Mouse (Mus musculus): ENCODE measurements around the gene Dab2.

Gene Dab2

DNA sequence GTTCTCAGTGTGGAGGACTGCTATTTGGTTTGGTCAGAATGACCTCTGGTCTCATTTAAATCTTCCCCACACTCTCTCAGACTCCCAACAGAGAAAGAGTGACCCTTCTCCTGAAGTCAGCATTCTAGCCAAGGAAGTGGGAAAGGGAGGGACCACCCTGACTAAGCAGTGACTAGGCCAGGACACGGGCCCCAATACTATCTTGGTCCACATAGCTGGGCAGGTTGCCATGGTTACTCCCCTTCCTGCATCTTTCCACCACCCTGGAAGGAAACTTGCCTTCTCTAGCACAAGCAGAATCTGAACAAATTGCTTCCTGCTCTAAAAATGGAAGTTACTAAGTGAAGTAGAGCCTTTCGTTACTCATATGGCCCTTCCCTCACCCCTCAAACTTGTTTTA, 91.1 kb downstream of the Dab2 start:
- no peak for DNase-seq (ENCODE audit: low read depth in 1 of 2, low spot score in 2 of 2)

DNA sequence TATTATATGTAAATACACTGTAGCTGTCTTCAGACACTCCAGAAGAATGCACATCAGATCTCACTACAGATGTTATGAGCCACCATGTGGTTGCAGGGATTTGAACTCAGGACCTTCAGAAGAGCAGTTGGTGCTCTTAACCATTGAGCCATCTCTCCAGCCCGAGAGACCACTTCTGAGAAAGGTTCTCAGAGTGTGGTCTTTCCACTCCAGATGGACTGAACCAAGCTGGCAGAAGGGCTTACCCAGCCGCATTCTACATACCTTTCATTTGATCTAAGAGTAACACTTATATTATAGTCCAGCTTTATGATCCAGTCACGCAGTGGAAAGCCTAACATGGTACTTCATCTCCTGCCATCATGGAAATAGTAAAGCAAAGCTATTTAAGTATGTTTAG, 92.3 kb downstream of the Dab2 start:
- no peak for DNase-seq (ENCODE audit: low read depth in 1 of 2, low spot score in 2 of 2)

DNA sequence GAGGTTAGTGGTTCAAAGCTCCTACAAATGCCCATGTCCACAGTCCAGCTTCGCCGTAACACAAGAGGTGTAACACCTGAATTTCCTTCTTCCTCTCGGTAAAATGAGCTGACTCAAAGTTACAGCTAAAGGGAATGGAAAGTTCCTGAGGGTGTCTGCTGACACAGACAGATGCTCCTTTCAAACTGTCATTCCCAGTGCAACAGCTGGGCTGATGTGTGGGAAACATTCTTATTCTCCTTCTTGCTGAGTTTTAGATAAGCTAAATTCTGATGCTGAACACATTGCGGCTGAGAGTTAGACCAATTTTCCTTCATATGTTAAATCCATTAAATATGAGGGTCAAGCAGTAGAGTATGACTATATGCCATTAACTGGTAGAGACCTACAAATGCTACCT, 94.0 kb downstream of the Dab2 start:
- no peak for DNase-seq (ENCODE audit: low read depth in 1 of 2, low spot score in 2 of 2)

DNA sequence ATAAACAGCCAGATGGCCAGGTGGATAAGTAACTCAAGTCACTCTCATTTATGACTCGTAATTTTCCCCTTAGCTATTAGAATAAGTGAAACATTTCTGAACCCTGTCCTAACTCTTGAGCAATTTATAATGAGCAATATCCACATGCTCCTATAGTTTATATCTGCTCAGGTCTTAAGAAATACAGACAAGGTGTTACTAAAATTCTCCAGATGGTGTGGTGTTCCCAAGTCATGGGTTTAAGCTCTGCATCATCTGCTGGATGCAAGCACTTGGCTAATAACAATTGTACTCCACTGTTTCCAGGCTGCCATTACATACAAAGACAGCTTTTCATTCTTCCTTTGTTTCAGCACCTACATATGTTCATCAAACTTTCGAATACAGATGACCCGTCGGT, 98.6 kb downstream of the Dab2 start:
- DNase-seq (ENCODE audit: low read depth in 1 of 2, low spot score in 2 of 2) = no peak

DNA sequence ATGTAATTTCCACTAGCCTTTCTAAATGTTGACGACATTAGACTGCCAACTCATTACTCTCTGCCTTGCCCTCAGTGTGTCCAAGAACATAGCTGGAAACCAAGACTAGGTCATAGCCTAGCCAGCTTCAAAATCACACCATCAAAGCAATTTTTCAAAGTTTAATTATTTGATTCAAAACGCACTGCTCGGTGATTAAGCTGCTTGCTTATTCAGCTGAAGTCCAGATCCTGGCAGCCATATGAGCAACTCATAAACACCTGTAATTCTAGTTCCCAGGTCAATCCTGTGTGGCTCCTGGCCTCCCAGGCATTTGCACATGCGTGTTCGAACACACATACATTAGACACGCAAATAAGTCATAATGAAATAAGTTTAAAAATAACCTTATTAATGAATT, 99.3 kb downstream of the Dab2 start:
- no peak for DNase-seq (ENCODE audit: low read depth in 1 of 2, low spot score in 2 of 2)

DNA sequence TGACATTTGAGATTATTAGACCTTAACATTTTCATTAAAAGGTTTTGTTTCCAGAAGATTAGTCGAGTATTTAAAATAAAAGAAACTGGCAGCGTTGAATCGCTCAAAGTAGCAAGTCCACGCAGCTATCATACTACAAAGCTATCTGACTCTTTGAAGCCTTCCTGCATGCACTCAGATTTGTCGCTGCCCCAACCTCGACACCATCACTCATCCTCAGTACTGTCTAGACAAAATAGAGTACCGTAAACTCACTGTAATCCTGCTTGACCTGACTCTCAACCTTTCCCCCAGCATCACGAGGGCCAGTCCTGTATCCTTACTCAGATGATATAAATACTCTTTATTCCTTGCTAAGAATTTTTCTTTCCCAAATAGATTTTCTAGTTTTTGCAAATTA, 100.5 kb downstream of the Dab2 start:
- DNase-seq (ENCODE audit: low read depth in 1 of 2, low spot score in 2 of 2) = no peak

DNA sequence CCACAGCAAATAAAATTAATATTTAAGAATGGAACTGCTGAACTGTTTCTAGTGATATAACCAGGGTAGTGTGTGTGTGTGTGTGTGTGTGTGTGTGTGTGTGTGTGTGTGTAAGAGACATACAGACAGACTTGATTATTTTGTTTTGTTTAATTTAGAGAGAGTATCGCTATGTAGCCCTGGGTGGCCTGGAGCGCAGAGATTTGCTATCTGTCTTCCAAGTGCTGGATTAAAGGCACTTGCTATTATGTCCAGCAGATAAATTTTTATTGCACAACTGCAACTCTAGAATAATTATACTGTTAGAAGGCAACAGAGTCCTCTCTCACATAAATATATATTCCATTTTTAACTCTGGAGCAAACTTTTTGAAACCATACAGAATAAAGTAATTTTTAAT, 102.8 kb downstream of the Dab2 start:
- no peak for DNase-seq (ENCODE audit: low read depth in 1 of 2, low spot score in 2 of 2)

DNA sequence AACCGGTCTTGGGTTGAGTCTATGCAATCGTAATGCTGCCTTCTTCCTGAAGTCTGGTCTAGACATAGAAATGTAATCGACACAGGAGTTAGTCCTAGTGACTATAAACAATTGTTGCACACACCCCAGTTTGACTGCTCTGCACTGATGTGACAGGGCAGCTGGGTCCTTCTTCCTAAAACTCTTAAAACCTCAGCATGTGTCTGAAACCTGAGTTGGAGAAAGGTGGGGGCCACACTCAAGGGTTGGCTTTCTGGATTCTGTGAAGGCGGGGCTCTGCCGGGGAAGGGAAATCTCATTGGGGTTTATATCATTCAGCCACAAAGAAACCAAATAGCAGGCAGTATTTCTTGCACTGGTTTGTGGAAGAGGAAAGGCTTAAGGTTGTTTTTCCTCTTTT, 104.6 kb downstream of the Dab2 start:
- DNase-seq (ENCODE audit: low read depth in 1 of 2, low spot score in 2 of 2) = no peak

DNA sequence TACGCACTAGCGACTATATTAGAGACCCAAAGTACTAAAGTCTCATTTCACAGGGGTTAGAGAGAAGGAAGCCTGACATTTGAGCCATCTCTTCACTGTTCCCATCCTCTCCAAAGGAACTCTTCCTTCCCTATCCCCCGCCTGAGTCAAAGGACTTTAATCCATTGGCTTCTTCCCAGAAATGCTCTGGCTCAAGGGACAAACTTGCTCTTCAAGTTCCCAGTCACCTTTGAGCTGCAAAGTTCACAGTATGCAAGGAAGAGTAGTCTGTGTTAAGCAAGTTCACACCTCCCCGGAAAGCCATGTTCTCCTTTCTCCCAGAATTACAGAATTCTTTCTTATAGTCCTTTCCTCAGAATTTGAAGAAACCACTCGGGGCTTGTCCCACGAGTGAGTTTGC, 107.2 kb downstream of the Dab2 start:
- DNase-seq (ENCODE audit: low read depth in 1 of 2, low spot score in 2 of 2) = no peak

DNA sequence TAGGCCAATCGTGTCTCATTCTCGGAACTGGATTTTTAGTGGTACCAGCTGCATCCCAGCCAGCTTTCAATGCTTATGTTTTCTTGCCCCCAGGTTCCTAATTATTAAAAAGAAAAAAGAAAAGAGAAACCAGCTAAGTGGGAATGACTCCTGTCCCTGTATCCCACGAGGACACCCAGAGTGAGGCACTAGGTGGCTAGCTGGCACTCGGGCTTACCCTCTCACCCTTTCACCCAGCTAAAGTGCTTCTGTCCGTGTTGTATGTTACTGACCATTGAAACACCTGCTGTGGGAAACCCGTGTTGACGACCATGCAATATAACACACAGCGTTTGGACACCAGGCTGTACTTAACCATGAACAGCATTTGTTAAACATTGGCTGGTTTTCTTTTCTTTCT, 109.4 kb downstream of the Dab2 start:
- DNase-seq (ENCODE audit: low read depth in 1 of 2, low spot score in 2 of 2) = no peak

DNA sequence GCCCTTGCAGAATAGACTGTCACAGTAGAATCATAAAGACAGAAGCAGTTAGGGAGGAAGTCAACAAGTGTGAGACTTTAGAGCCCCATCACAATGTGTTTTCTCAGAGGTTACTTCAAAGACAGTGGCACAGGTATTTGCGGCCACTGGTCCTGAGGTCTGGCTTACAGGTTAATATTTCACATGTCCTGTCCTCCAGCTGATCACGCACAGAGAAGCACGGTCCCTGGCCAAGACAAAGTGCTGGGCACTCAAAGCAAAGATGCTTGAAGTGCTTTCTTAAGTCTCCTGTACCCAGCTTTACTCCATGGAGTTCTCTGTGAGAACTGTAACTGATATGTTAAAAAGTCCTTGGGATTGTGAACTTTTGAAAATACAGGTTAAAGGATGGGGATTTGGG, 110.6 kb downstream of the Dab2 start:
- no peak for DNase-seq (ENCODE audit: low read depth in 1 of 2, low spot score in 2 of 2)

DNA sequence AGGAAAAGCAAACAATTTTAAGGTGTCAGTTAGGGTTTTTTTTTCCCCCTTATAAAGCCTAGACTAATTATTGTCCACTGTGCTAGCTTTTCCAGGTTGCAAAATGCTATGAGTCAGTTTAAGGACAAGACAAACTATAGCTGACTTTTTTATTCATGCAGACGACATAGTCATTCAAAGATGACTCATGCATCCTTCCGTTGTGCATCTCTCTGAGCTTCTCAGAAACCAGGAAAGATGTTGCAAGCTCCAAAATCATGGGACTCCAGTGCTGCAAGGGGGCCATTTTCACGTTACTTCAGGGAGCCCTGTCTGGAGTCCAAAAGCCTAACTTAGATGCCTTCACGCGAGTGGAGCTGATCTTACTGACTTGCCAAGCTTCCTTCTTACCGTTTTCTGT, 111.7 kb downstream of the Dab2 start:
- peak in 1 of 2 experiments; percentile 45 for DNase-seq (ENCODE audit: low read depth in 1 of 2, low spot score in 2 of 2)

DNA sequence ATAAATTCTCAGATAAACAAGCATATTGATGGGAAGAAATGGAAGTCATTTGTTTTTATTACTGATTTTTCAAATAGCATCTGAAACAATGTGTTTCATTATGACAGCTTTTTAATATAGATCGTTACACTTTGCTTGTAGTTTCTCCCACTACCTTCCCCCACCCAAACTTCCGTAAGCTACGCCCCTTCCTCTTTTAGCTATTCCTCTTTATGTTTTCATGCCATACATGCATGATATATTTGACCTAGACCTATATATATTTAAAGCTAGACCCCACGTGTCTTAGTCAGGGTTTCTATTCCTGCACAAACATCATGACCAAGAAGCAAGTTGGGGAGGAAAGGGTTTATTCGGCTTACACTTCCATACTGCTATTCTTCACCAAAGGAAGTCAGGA, 115.7 kb downstream of the Dab2 start:
- DNase-seq (ENCODE audit: low read depth in 1 of 2, low spot score in 2 of 2) = no peak

DNA sequence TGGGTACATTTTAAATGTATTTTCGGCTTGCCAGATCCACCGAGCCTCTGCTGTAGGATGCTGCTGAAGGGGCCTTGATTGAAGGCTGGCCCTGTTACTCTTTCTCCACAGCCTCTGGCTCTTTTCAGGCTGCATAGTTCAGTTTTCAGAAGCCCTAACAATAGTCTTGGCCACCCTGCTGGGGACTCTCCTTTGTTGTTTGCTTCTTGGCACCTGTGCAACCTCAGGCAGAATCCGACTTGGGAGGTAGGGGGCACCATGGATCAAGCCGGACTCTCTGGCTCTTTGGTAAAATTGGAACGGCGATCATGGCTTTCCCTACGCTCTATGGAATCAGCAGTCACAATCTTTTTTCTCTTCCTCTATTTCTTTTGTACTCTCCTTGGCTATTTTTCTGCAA, 132.2 kb downstream of the Dab2 start:
- no peak for DNase-seq (ENCODE audit: low read depth in 1 of 2, low spot score in 2 of 2)

DNA sequence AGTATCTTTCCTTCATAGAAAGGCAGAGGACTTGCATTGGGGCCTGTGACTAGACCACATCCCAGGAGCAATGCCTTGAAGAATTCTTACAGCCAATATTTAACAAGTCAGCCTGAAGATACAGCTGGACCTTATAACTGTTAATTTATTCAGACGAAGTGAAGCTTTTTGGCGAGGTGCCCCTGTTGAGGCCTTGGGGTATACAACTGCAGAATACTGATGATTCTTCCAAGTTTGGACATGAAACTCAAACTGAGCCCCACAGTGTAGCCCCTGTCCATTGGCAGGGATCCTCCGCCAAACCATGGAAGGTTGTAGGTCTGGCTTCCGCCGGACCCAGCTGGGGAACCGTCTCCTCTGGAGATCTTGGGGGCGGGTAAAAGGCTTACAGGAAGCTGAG, 132.8 kb downstream of the Dab2 start:
- DNase-seq (ENCODE audit: low read depth in 1 of 2, low spot score in 2 of 2) = no peak

DNA sequence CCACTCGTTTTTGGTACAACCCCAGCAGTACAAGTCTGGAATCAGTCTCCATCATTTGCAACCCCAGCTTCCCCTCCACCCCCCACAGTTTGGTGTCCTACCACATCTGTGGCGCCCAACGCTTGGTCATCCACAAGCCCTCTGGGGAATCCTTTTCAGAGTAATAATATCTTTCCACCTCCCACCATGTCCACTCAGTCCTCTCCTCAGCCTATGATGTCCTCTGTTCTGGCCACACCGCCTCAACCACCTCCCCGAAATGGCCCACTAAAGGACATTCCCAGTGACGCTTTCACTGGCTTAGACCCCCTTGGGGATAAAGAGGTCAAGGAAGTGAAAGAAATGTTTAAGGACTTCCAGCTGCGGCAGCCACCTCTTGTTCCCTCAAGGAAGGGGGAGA, 135.7 kb downstream of the Dab2 start:
- no peak for DNase-seq (ENCODE audit: low read depth in 1 of 2, low spot score in 2 of 2)

DNA sequence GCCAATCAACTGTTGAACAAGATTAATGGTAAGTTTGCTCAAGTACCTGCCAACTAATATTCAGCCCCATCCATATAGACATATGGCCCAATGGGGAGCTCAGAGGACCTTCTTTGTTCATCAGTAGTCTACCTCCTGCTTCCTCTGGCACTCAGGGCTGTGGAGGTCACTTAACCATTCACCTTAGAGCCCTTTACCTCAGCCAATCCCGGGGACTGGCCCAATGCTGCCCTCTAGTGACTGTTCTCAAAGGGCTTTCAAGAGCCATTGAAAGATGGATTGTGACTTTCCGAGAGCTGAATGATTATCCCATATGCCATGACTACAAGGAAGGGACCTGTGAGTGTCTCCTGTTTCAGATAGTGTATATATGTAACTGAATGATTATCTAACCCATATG, 136.2 kb downstream of the Dab2 start:
- no peak for DNase-seq (ENCODE audit: low read depth in 1 of 2, low spot score in 2 of 2)

DNA sequence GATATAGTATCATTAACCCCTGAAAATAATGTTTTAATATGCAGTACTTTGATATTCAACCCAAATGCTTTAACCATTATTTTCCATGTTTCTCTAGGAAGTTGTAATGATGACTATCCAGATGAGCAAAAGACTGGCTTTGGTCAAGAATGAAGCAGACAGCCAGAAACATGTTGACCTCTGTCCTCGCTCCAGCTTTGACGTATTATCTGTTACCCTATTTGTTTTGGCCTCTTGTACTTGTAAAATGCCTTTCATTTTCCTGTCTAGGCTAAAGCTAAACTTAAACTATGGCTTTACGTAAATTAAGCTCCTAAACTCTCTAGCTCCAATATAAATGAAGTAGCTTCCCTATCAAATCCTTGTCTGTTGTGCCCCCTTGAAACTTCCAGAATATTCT, 139.1 kb downstream of the Dab2 start:
- no peak for DNase-seq (ENCODE audit: low read depth in 1 of 2, low spot score in 2 of 2)

DNA sequence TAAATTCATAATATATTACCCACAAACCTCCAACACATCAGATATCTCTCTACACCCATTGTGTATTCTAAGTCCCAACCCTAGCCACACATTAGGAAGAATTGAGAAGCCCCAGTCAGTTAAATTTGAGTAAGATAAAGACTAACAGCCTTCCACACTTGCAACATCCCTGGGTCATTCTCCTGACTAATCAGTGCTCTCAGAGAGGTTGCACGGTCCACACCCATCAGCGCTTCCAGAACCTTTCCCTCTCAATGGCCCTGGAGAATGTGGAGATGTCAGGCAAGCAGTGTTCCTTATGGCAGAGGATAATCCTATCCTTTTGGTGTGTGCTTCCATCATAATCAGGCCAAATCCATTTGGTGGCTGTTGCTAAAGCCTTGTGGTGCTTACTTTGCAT, 144.9 kb downstream of the Dab2 start:
- DNase-seq (ENCODE audit: low read depth in 1 of 2, low spot score in 2 of 2) = no peak

DNA sequence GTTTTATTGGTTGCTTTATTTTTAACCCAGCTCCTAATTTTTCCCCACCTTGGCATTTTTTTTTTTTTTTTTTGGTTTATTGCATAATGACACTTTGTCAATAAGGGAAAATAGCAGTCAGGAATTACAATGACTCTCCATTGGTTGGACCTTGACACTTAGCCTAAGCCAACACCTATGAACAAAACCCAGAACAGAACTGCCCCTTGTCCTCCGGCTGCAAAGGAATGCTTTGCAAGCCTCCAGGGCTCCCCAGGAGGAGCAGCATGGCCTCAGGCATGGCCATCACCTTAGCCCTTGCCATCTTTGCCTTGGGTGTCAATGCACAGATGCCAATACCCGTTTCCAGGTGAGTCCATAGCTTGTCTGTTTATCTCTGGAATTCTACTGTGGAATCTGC, 145.5 kb downstream of the Dab2 start, which contains the start of gene C9:
C9 (plus strand) TSS at position 193 of the 400 bp plus-strand sequence.
- no peak for DNase-seq (ENCODE audit: low read depth in 1 of 2, low spot score in 2 of 2)

DNA sequence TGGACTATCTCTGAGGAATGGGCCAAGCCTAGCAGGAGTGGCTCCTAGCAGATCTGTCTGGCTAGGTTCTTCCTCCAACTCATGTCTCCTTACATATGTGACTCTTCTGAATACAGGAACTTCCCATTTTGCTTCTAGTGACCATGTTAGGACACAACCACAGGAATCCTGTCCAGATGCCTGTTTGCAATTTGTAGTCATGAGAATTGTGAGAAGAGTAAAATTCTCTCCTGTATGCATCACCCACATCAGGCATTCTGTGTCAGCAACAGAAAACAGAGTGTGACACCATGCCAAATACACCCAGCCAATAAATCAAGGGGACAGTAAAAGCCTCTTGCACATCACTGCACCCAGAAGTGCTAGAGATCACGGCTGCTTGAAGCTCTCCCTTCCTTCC, 146.6 kb downstream of the Dab2 start:
- DNase-seq (ENCODE audit: low read depth in 1 of 2, low spot score in 2 of 2) = no peak

DNA sequence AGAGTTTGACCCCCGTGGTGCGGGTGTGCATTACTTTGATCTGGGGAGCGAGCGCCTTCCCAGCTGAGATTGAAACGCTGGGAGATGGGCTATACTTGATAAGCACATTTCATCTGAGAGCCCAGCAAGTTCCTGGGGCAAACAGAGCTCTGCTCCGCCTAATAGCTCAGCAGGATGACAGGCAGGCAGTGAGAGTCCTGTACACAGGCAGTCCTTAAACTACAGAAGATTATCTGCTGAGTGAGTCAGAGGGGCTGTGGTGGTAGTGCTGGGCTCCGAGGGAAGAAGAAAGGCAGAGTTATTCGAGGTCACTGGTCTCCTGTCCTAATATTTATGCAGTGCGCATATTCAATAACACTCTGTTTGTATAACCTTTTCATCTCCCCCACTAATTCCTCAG, 149.3 kb downstream of the Dab2 start:
- DNase-seq (ENCODE audit: low read depth in 1 of 2, low spot score in 2 of 2) = no peak

DNA sequence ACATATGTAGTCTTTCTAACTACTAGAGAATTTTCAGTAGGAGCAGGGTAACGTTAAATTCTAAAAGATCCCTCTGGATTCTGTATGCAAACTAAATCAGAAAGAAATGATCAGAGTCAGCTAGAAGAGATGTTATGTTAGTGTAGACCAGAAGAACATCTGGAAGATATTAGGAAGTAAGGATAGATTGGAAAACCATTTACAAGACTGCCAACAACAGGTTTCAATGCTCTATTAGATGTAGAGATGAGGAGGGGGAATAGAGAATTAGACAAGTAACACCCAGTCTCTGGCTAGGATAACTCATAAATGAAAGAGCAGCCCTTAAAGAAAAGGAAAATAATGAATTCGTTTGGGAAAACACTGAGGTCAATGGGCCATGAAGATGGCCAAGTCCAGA, 154.9 kb downstream of the Dab2 start:
- DNase-seq (ENCODE audit: low read depth in 1 of 2, low spot score in 2 of 2) = no peak

DNA sequence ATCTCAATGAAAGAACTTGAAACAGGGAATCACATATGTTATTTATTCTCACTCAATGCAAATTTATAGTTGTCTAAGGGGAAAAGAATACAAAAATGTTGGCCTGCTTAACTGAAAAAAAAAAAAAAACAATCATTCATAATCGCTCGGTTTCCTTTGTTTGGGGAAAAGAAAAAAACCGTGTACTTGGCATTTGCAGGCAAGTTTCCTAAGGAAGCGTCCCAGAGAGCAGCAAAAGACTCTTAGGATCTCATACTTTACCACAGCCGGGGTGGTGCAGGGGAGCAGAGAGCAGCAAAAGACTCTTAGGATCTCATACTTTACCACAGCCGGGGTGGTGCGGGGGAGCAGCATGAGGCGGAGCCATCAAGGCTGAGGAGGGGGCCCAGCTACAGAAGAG, 161.8 kb downstream of the Dab2 start:
- DNase-seq (ENCODE audit: low read depth in 1 of 2, low spot score in 2 of 2) = no peak
